Mouse (Mus musculus) regulatory T cell (primary cell): Measurements from ENCODE around the gene Rgma.

Experiments
- in situ Hi-C: fragments of 300-600 bp; cut with MboI, MseI; formaldehyde crosslinking; loops from one replicate; pipeline ENCODE4 v1.15.1; 2025; ENCODE audit warnings: high pct_unique_total_duplicates

Gene Rgma

DNA sequence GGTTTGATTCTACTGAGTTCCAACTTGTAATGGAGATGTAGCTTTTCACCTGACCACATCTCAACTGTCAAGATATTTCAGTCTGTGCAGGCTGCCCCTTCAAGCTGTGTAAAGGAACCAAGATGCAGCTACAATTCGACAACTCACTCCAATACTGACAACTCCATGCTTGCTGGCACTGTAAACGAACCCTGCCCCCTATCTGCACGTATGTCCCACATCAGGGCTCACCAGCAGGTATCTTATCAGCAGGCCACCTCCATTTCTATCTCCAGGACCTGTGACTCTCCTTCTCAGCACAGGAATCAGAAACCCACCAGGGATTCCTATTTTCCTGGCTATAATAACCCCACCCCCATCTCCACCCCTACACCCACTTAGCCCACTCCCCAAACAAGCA, 53.2 kb downstream of the Rgma start:
- in situ Hi-C loops, result no loop called here

DNA sequence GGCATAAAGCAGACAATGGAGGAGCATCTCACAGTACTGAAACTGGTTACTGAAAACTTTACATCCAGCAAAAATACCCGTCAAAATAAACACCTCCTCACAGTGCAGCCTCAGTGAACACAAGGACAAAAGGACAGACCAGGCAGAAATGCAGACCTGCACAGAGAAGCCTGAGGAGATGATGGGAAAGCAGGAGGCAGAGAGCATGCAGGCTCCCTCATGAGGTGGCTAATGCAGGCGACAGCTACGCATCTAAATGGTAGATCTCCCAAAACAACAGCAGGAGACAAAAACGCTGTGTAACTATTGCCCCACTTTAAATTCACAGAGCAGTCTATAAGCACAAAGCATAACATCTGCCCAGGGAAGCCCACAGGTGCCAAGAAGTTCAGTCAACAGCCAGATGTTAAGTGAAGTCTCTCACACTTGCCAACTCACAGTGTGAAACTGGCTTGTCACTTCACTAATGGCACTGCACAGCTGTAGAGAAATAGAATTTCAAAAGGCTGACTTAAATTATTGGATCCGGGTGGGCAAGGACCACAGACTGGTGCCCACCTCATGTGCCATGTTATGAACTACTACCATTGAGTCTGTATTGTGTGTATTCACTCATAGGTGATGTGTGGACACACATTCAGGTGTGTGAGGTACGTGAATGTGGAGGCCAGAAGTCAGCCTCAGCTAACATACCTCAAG, 58.5 kb downstream of the Rgma start:
- in situ Hi-C loops, result no loop called here

DNA sequence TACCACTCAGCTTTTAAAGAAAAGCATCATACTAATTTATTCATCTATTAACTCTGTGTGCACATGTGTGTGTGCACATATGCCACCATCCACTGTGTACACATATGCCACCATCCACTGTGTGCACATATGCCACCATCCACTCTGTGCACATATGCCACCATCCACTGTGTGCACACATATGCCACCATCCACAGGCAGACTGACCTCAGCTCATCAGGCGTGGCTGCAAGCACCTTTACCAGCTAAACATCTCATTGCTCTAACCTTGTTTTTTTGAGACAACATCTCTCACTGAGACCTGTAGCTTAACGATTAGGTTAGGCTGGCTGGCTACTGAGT, 59.0 kb downstream of the Rgma start:
- in situ Hi-C loops, result no loop called here

DNA sequence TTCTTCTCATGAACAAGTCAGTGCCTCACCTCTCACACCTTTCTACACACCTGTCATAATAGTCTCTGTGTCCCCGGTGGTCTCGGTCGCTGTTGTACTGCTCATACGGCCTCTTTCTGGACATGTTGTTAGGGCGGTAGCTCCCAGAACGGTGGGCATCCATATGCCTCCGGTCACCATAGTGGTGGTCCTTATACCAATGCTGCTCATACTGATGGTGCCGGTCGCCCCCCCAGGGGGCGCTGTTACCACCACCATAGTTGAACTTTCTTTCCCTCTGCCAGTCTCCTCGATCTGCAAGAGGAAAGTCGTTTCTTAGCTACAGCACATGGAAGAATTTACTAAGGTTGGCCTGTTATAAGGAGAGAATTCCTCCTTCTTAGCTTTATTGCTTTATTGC, 60.4 kb downstream of the Rgma start:
- in situ Hi-C loops, result no loop called here

DNA sequence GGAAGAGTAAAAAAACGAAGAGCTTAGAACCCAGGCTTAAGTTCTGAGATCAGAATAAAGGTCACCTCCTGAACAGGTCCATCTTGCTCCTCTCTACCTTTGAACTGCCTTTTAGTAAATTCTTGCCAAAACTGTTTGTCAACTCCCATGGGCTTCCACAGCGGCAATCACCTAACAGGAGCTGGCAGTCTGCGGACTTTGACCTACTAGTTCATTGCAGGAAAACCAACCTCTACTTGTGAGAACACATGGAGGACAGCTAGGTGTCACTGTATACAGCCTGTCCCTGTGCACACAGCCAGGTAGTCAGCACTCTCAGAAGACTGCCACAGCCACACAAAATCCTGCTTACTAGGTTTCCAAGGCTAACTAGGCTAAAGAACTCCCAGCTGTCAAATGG, 66.5 kb downstream of the Rgma start:
- in situ Hi-C loops, result loop anchor here (5.0 kb wide), 1 partner anchor 180 kb away; no protein-coding TSS in a partner anchor

DNA sequence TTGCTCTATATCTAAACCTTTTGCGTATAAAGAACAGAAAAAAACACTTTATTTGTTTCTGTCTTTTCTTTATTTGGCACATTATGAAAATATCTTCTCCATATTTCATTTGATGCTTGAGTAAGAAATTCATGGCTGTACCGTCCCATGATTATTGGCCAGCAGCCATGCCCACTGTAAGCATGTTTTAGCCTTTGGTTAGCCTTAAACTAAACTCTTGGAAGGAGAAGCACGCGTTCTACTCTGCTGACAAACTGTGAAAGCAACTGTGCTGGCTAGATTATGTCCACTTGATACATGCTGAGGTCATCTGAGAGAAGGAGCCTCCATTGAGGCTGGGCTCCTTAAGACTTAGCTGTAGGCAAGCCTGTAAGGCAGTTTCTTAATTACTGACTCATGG, 66.9 kb downstream of the Rgma start:
- in situ Hi-C loops, result loop anchor here (5.0 kb wide), 1 partner anchor 180 kb away; no protein-coding TSS in a partner anchor

DNA sequence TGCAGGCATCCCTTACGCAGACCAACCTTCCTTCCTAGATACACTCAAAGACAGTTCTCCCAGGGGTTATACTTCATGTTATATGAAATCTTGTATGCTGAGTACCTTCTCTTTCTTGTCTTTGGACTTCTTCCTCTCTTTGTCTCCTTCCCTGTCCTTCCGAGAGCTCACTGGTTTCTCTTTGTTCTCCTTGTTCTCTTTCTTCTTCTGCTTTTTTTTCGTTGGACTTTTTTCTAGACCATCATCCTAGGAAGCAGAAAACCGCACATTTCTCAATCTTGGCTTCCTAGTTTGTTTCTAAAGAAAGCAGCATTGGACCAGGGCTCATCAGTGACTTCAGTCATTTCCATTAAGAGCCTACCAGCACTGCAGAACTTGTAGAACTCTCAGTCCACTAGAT, 76.3 kb downstream of the Rgma start:
- in situ Hi-C loops, result no loop called here

DNA sequence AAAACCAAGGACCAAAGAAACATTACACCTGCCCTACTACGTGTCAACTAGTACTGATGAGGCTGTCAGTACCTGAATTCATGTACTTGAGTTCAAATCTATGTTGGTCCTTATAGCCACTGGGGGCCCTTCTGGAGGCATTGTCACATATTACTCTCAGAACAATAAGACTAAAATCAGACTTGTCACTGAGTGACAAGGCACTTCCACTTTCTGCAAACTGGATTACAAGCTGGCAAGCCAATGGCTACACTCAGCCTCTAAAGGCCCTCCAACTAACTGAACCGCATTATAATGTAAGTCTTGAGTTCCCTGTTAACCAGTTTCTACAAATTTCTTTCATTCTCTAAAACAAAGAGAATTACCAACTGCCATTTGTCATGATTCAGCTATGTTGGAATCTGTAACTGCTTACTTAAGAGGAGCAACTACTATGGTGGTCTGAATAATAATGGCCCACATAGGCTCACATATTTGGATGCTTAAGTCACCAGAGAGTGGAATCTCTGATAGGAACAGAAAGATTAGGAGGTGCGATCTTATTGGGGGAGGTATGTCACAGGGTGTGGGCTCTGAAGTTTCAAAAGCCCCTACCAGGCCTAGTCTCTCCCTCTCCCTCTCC, 77.0 kb downstream of the Rgma start:
- in situ Hi-C loops, result no loop called here

DNA sequence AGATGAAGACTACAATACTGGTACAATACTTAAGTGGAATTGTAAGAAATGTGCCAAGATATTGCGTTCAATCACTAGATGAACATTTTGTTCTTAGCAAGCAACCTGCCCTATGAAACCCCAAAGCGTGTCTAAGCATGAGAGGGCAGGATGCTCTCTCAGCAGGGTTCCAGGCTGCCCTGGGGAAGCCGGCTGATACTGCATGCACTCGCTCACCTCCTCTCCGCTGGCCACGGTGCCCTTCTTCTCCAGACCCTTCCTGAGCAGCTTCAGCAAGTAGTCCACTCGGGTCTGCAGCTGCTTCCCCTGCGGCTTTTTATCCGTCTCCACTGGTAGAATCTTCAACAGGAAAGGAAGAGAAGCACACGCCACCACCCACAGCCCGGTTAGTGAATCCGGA, 78.8 kb downstream of the Rgma start:
- in situ Hi-C loops, result no loop called here

DNA sequence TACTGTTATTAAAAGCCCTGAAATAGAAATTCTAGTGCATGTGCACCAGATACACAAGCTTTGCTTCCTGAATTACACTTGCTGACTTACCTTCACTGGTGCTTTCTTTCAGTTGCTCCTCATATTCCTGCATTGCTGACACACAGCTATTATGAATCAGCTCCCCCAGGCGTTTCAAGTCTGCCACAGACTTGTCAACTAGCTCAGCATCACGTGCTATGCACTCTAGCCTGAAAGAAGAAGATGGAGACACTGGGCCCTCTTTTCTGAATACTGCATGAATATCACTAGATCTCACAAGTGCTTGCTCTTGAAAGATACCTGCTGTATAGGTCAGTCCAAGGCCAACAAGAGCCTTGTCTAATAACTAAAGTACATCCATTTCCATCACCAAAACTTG, 88.2 kb downstream of the Rgma start:
- in situ Hi-C loops, result loop anchor here (5.0 kb wide), 1 partner anchor 39 kb away; no protein-coding TSS in a partner anchor

DNA sequence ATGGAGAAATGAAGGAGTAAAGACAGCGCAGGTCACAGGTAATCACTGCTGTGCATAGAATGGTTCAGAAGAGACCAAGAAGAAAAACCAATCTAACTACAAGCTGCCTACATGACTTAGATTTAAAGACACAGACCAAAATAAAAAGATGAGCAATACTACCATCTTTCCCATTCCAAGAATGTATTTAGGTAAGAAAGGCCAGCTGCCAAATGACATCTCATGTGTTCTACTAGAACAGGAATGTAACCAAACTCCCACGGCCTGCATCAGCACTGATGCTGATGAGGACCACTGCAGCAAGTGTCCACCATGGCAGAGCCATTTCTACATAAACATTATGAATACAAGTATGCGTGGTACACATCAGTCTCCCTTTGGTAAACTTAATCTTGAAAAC, 92.4 kb downstream of the Rgma start:
- in situ Hi-C loops, result no loop called here
